Mouse (Mus musculus) CH12.LX (cell line): ENCODE data around the gene Rpl10a. TPM values are rescaled to one million over a fixed set of nuclear protein-coding genes. Genes with fewer than 3 reads are reported as not detected.

Experiments used
- DNase-seq: peaks from one replicate; pipeline ENCODE4 v3.0.0-alpha.2; 2013; ENCODE audit errors: extremely low read depth
- H3K27ac ChIP-seq: 2 replicates; pipeline ENCODE4 v1.5.1; 2012; ENCODE audit warnings: low read depth, mild to moderate bottlenecking, control low read depth, moderate library complexity; ENCODE audit not compliant: insufficient read depth
- H3K27me3 ChIP-seq: replicated peaks from 2 replicates; pipeline ENCODE3; 2012; ENCODE audit warnings: inconsistent platforms
- H3K36me3 ChIP-seq, 2 experiments: replicated peaks in 1 of 2; 2 replicates each; pipeline versions ENCODE3 to v1.6.1; 2012; ENCODE audit warnings: inconsistent platforms in 1 of 2, low read length in 1 of 2, mild to moderate bottlenecking in 1 of 2, mixed read lengths in 1 of 2, moderate library complexity in 1 of 2; ENCODE audit not compliant: control insufficient read depth in 1 of 2, insufficient read depth in 1 of 2
- H3K4me1 ChIP-seq, 2 experiments: 2 replicates each; pipeline ENCODE4 v1.6.1; 2012; ENCODE audit warnings: inconsistent platforms in 1 of 2, moderate library complexity in 1 of 2; ENCODE audit not compliant: insufficient read depth in 2 of 2, control insufficient read depth in 1 of 2
- H3K4me2 ChIP-seq: 2 replicates; pipeline ENCODE4 v1.6.1; 2012; ENCODE audit warnings: low read depth, mild to moderate bottlenecking, control low read depth; ENCODE audit not compliant: poor library complexity, insufficient read depth, severe bottlenecking
- H3K4me3 ChIP-seq, 3 experiments: fragments of 150-350 bp in 1 of 3; sonication (generic) in 1 of 3; replicated peaks in 1 of 3; 2 replicates each; pipeline versions ENCODE3 to v1.5.1; 2011 to 2012; ENCODE audit warnings: low read depth in 2 of 3, low read length in 2 of 3, mild to moderate bottlenecking in 2 of 3, moderate library complexity in 2 of 3, control low read depth in 1 of 3, improper control_type of control experiment in 1 of 3, inconsistent platforms in 1 of 3, mixed read lengths in 1 of 3; ENCODE audit not compliant: poor library complexity in 1 of 3
- H3K79me2 ChIP-seq: replicated peaks from 2 replicates; pipeline ENCODE4 v1.6.1; 2012; ENCODE audit warnings: mild to moderate bottlenecking, moderate library complexity; ENCODE audit not compliant: control insufficient read depth, poor library complexity, insufficient read depth, severe bottlenecking; ENCODE audit errors: extremely low read depth
- H3K9ac ChIP-seq: 2 replicates; pipeline ENCODE4 v1.6.1; 2012; ENCODE audit warnings: low read depth, mild to moderate bottlenecking, control low read depth, moderate library complexity; ENCODE audit not compliant: insufficient read depth
- H3K9me3 ChIP-seq: replicated peaks from 2 replicates; pipeline ENCODE3; 2012; ENCODE audit warnings: low read length, inconsistent platforms, mixed read lengths
- BHLHE40 ChIP-seq: IDR thresholded peaks from 2 replicates; pipeline ENCODE4 v1.6.1; 2011; ENCODE audit warnings: mild to moderate bottlenecking, low read depth, low read length, improper control_type of control experiment
- CHD1 ChIP-seq: IDR thresholded peaks from 2 replicates; pipeline ENCODE4 v1.6.1; 2012; ENCODE audit warnings: low read depth, low read length, improper control_type of control experiment, inconsistent platforms
- CTCF ChIP-seq, 2 experiments: IDR thresholded peaks in 1 of 2; conservative IDR thresholded peaks in 1 of 2; 2 replicates each; pipeline ENCODE4 v1.5.1; 2011 to 2012; ENCODE audit warnings: low read depth in 2 of 2, low read length in 2 of 2, improper control_type of control experiment in 1 of 2, inconsistent platforms in 1 of 2, mild to moderate bottlenecking in 1 of 2, moderate library complexity in 1 of 2
- E2F4 ChIP-seq: IDR thresholded peaks from 2 replicates; pipeline ENCODE4 v1.6.1; 2011; ENCODE audit warnings: low read depth, low read length, improper control_type of control experiment; ENCODE audit not compliant: insufficient replicate concordance
- ELF1 ChIP-seq: IDR thresholded peaks from 2 replicates; pipeline ENCODE4 v1.6.1; 2014; ENCODE audit warnings: low read depth, mild to moderate bottlenecking, inconsistent platforms, low read length, improper control_type of control experiment
- EP300 ChIP-seq: IDR thresholded peaks from 2 replicates; pipeline ENCODE4 v1.6.1; 2011; ENCODE audit warnings: low read length, improper control_type of control experiment
- GABPA ChIP-seq: IDR thresholded peaks from 2 replicates; pipeline ENCODE4 v1.6.1; 2012; ENCODE audit warnings: low read depth, low read length, improper control_type of control experiment, inconsistent platforms; ENCODE audit not compliant: insufficient replicate concordance
- HCFC1 ChIP-seq: IDR thresholded peaks from 2 replicates; pipeline ENCODE4 v1.6.1; 2012; ENCODE audit warnings: low read depth, mild to moderate bottlenecking, inconsistent platforms, low read length, improper control_type of control experiment
- JUN ChIP-seq: IDR thresholded peaks from 2 replicates; pipeline ENCODE4 v1.6.1; 2011; ENCODE audit warnings: low read depth, mild to moderate bottlenecking, low read length, improper control_type of control experiment, moderate library complexity; ENCODE audit not compliant: insufficient read depth
- MAX ChIP-seq: IDR thresholded peaks from 2 replicates; pipeline ENCODE4 v1.6.1; 2011; ENCODE audit warnings: low read length, improper control_type of control experiment
- MAZ ChIP-seq: IDR thresholded peaks from 2 replicates; pipeline ENCODE4 v1.6.1; 2012; ENCODE audit warnings: low read depth, mild to moderate bottlenecking, inconsistent platforms, low read length, improper control_type of control experiment, moderate library complexity
- MEF2A ChIP-seq: IDR thresholded peaks from 2 replicates; pipeline ENCODE4 v1.6.1; 2014; ENCODE audit warnings: low read depth, mild to moderate bottlenecking, inconsistent platforms, low read length, improper control_type of control experiment, borderline replicate concordance
- MXI1 ChIP-seq: IDR thresholded peaks from 2 replicates; pipeline ENCODE4 v1.6.1; 2011; ENCODE audit warnings: mild to moderate bottlenecking, low read depth, low read length, improper control_type of control experiment
- MYC ChIP-seq: IDR thresholded peaks from 2 replicates; pipeline ENCODE4 v1.6.1; 2011; ENCODE audit warnings: low read depth, mild to moderate bottlenecking, improper control_type of control experiment, low read length
- NELFE ChIP-seq: IDR thresholded peaks from 2 replicates; pipeline ENCODE4 v1.6.1; 2011; ENCODE audit warnings: low read depth, low read length, improper control_type of control experiment
- PAX5 ChIP-seq: IDR thresholded peaks from 2 replicates; pipeline ENCODE4 v1.6.1; 2012; ENCODE audit warnings: low read length, inconsistent platforms, mixed read lengths
- POLR2A ChIP-seq: IDR thresholded peaks from 2 replicates; pipeline ENCODE4 v1.6.1; 2011; ENCODE audit warnings: low read depth, mild to moderate bottlenecking, improper control_type of control experiment, low read length
- POLR2AphosphoS2 ChIP-seq: IDR thresholded peaks from 2 replicates; pipeline ENCODE4 v1.6.1; 2011; ENCODE audit warnings: low read depth, low read length, improper control_type of control experiment
- RAD21 ChIP-seq: IDR thresholded peaks from 2 replicates; pipeline ENCODE4 v1.6.1; 2011; ENCODE audit warnings: low read depth, mild to moderate bottlenecking, low read length, improper control_type of control experiment, moderate library complexity
- RCOR1 ChIP-seq: conservative IDR thresholded peaks from 2 replicates; pipeline ENCODE4 v1.6.1; 2012; ENCODE audit warnings: low read depth, mild to moderate bottlenecking, inconsistent platforms, low read length, improper control_type of control experiment
- SMC3 ChIP-seq: IDR thresholded peaks from 2 replicates; pipeline ENCODE4 v1.6.1; 2011; ENCODE audit warnings: low read depth, low read length, improper control_type of control experiment
- TCF12 ChIP-seq: IDR thresholded peaks from 2 replicates; pipeline ENCODE4 v1.6.1; 2014; ENCODE audit warnings: low read depth, mild to moderate bottlenecking, inconsistent platforms, low read length, improper control_type of control experiment
- UBTF ChIP-seq: IDR thresholded peaks from 2 replicates; pipeline ENCODE4 v1.6.1; 2012; ENCODE audit warnings: low read depth, mild to moderate bottlenecking, inconsistent platforms, low read length, improper control_type of control experiment, moderate library complexity
- USF2 ChIP-seq: conservative IDR thresholded peaks from 2 replicates; pipeline ENCODE4 v1.6.1; 2011; ENCODE audit warnings: low read depth, low read length, improper control_type of control experiment
- ZC3H11A ChIP-seq: IDR thresholded peaks from 2 replicates; pipeline ENCODE4 v1.6.1; 2012; ENCODE audit warnings: low read depth, mild to moderate bottlenecking, inconsistent platforms, low read length, improper control_type of control experiment
- ZKSCAN1 ChIP-seq: IDR thresholded peaks from 2 replicates; pipeline ENCODE4 v1.6.1; 2012; ENCODE audit warnings: low read depth, inconsistent platforms, low read length, improper control_type of control experiment, borderline replicate concordance
- ZMIZ1 ChIP-seq: IDR thresholded peaks from 2 replicates; pipeline ENCODE4 v1.6.1; 2012; ENCODE audit warnings: low read depth, mild to moderate bottlenecking, inconsistent platforms, low read length, improper control_type of control experiment
- ZNF384 ChIP-seq: IDR thresholded peaks from 2 replicates; pipeline ENCODE4 v1.6.1; 2012; ENCODE audit warnings: low read depth, low read length, improper control_type of control experiment, inconsistent platforms
- dilution Hi-C: fragments of 300-500 bp; cut with MboI; formaldehyde crosslinking; loops from 2 replicates; pipeline ENCODE4 v1.14.3; 2020; ENCODE audit warnings: low sequenced_read_pairs; ENCODE audit not compliant: extremely low pct_unique_long_range_greater_than_20kb, extremely low pct_ligation_motif_present
- in situ Hi-C: fragments of 300-500 bp; cut with MboI; formaldehyde crosslinking; loops from 3 replicates; pipeline ENCODE4 v1.14.3; 2019; ENCODE audit warnings: low sequenced_read_pairs, low pct_ligation_motif_present, low pct_unique_long_range_greater_than_20kb, mixed read lengths
- polyA plus RNA-seq: library from polyadenylated mRNA; unstranded; fragments of >175 nt; gene quantifications from 2 replicates; pipeline ENCODE4 v1.2.1, GENCODE M21; 2012; ENCODE audit warnings: low read depth; ENCODE audit not compliant: insufficient read length
- total RNA-seq, 2 experiments: library from RNA; depleted of rRNA; stranded (reverse); fragments of 300-350 nt in 1 of 2; fragments of >200 nt in 1 of 2; gene quantifications; 2 replicates each; pipeline ENCODE4 v1.2.3; 2012 to 2014

Gene Rpl10a
- total and polyA plus RNA-seq, 3 experiments: 1,605 to 4,144 (median 3,467) TPM

GRCm38 (mm10) chr17:28344670-28345069 is 16.4 kb downstream of the Rpl10a start:
- H3K4me2 ChIP-seq: no peak overlapping the region
- dilution Hi-C loops (no loop called here), in situ Hi-C loops (no loop called here)
- no peak for DNase-seq
- H3K27ac ChIP-seq: no peak overlapping the region
- peaks cover 7 to 15% of the 10 kb centered on the region in 2 experiments; a peak in 2 of 4 replicates for H3K4me1 ChIP-seq
- peaks cover 76% of the 10 kb centered on the region for H3K27me3 ChIP-seq
- H3K9me3 ChIP-seq: peaks cover 8% of the 10 kb centered on the region
- H3K4me3 ChIP-seq: no peak overlapping the region
- no peak overlapping the region for H3K9ac ChIP-seq
- H3K36me3 ChIP-seq: no peaks in the 10 kb centered on the region
- no peaks in the 10 kb centered on the region for H3K79me2 ChIP-seq
- TF ChIP-seq POLR2AphosphoS2 (no peak), MXI1 (no peak), MEF2A (no peak), GABPA (no peak), HCFC1 (no peak), EP300 (no peak), JUN (no peak), ELF1 (no peak), TCF12 (no peak), RCOR1 (no peak), MYC (no peak), SMC3 (no peak), BHLHE40 (no peak), RAD21 (no peak), ZNF384 (no peak), MAX (no peak), PAX5 (no peak), POLR2A (no peak), MAZ (no peak), USF2 (no peak)

GRCm38 (mm10) chr17:28345271-28345721 is 17.0 kb downstream of the Rpl10a start:
- Histone ChIP-seq H3K27ac (no peak overlapping the region), H3K9ac (no peak overlapping the region), H3K4me1 (peaks cover 10 to 15% of the 10 kb centered on the region in 2 experiments; a peak in 2 of 4 replicates), H3K4me2 (no peak overlapping the region), H3K27me3 (peaks cover 77% of the 10 kb centered on the region), H3K4me3 (no peak overlapping the region), H3K79me2 (no peaks in the 10 kb centered on the region), H3K9me3 (peaks cover 2% of the 10 kb centered on the region), H3K36me3 (no peaks in the 10 kb centered on the region)
- dilution Hi-C loops (no loop called here), in situ Hi-C loops (no loop called here)
- no peak for DNase-seq
- TF ChIP-seq E2F4: no peak
- no peak for TF ChIP-seq JUN
- TF ChIP-seq CHD1: no peak
- TF ChIP-seq UBTF: no peak
- TF ChIP-seq MXI1: no peak
- TF ChIP-seq POLR2A: no peak
- no peak for TF ChIP-seq SMC3
- TF ChIP-seq HCFC1: no peak
- no peak for TF ChIP-seq EP300
- no peak for TF ChIP-seq ZKSCAN1
- TF ChIP-seq POLR2AphosphoS2: no peak
- TF ChIP-seq MAZ: no peak
- TF ChIP-seq ZC3H11A: no peak
- TF ChIP-seq ZMIZ1: no peak
- TF ChIP-seq NELFE: no peak
- no peak for TF ChIP-seq RAD21
- no peak for TF ChIP-seq CTCF (conservative IDR thresholded peaks at IDR 0.05 in 1 of 2, IDR thresholded peaks at IDR 0.05 in 1 of 2; ENCODE audit: low read depth in 2 of 2, low read length in 2 of 2)
